Mouse (Mus musculus) CH12F3 (cell line): ENCODE measurements around the gene Gm20388.

ENCODE experiments used
- in situ Hi-C: fragments of 300-500 bp; cut with MboI; formaldehyde crosslinking; loops from 2 replicates; pipeline ENCODE4 v1.14.3; 2020; ENCODE audit warnings: low sequenced_read_pairs

Gene Gm20388

GRCm38 (mm10) chr8:120007178-120007577, 96.5 kb downstream of the Gm20388 start:
- in situ Hi-C loops, result no loop called here

- in situ Hi-C loops, result no loop called here
Observed at GRCm38 (mm10) chr8:120009284-120009683, 98.6 kb downstream of the Gm20388 start.

GRCm38 (mm10) chr8:120012491-120012890, 101.8 kb downstream of the Gm20388 start:
- in situ Hi-C loops, result no loop called here

GRCm38 (mm10) chr8:120012927-120013326, 102.3 kb downstream of the Gm20388 start:
- in situ Hi-C loops, result no loop called here

- in situ Hi-C loops, result no loop called here
Observed at GRCm38 (mm10) chr8:120014267-120015023, 103.8 kb downstream of the Gm20388 start.

GRCm38 (mm10) chr8:120015916-120016315, 105.3 kb downstream of the Gm20388 start:
- in situ Hi-C loops, result no loop called here

GRCm38 (mm10) chr8:120016424-120016823, 105.8 kb downstream of the Gm20388 start:
- in situ Hi-C loops, result no loop called here

GRCm38 (mm10) chr8:120017349-120017748, 106.7 kb downstream of the Gm20388 start:
- in situ Hi-C loops, result no loop called here

- in situ Hi-C loops, result no loop called here
Observed at GRCm38 (mm10) chr8:120017786-120018185, 107.1 kb downstream of the Gm20388 start.

- in situ Hi-C loops, result no loop called here
Observed at GRCm38 (mm10) chr8:120018379-120018778, 107.7 kb downstream of the Gm20388 start.

- in situ Hi-C loops, result no loop called here
Observed at GRCm38 (mm10) chr8:120019297-120019696, 108.7 kb downstream of the Gm20388 start.

GRCm38 (mm10) chr8:120020298-120020697, 109.7 kb downstream of the Gm20388 start:
- in situ Hi-C loops, result no loop called here

GRCm38 (mm10) chr8:120026199-120026598, 115.6 kb downstream of the Gm20388 start:
- in situ Hi-C loops, result no loop called here

- in situ Hi-C loops, result no loop called here
Observed at GRCm38 (mm10) chr8:120026991-120027390, 116.3 kb downstream of the Gm20388 start.

- in situ Hi-C loops, result no loop called here
Observed at GRCm38 (mm10) chr8:120030447-120030846, 119.8 kb downstream of the Gm20388 start.

GRCm38 (mm10) chr8:120032549-120033208, 122.0 kb downstream of the Gm20388 start:
- in situ Hi-C loops, result no loop called here

- in situ Hi-C loops, result no loop called here
Observed at GRCm38 (mm10) chr8:120034471-120034870, 123.8 kb downstream of the Gm20388 start.

GRCm38 (mm10) chr8:120036111-120036510, 125.5 kb downstream of the Gm20388 start:
- in situ Hi-C loops, result no loop called here

GRCm38 (mm10) chr8:120036578-120036977, 125.9 kb downstream of the Gm20388 start:
- in situ Hi-C loops, result no loop called here

- in situ Hi-C loops, result no loop called here
Observed at GRCm38 (mm10) chr8:120037199-120037598, 126.6 kb downstream of the Gm20388 start.

GRCm38 (mm10) chr8:120037611-120038010, 127.0 kb downstream of the Gm20388 start:
- in situ Hi-C loops, result no loop called here

GRCm38 (mm10) chr8:120038741-120039140, 128.1 kb downstream of the Gm20388 start:
- in situ Hi-C loops, result no loop called here
